Mouse (Mus musculus) myocyte (in vitro differentiated cells): ENCODE measurements around the gene Wdr25.

Source experiments
- E2F4 ChIP-seq: IDR thresholded peaks from one replicate; pipeline ENCODE4 v1.6.1; 2011; ENCODE audit warnings: mild to moderate bottlenecking, control low read depth, moderate library complexity; ENCODE audit not compliant: insufficient read depth
- MAX ChIP-seq: IDR thresholded peaks from one replicate; pipeline ENCODE4 v1.6.1; 2011; ENCODE audit warnings: low read depth, mild to moderate bottlenecking, control low read depth
- MYOD1 ChIP-seq, 3 experiments: IDR thresholded peaks; one replicate each; pipeline ENCODE4 v1.6.1; 2011; ENCODE audit warnings: control low read depth in 2 of 3, low read depth in 2 of 3, mild to moderate bottlenecking in 2 of 3, moderate library complexity in 1 of 3; ENCODE audit not compliant: insufficient read length in 2 of 3, control insufficient read depth in 1 of 3
- MYOG ChIP-seq, 3 experiments: IDR thresholded peaks; one replicate each; pipeline ENCODE4 v1.6.1; 2011; ENCODE audit warnings: control low read depth in 2 of 3, low read depth in 2 of 3, mild to moderate bottlenecking in 2 of 3; ENCODE audit not compliant: insufficient read length in 2 of 3, control insufficient read depth in 1 of 3, insufficient read depth in 1 of 3
- POLR2A ChIP-seq: IDR thresholded peaks from one replicate; pipeline ENCODE4 v1.6.1; 2011; ENCODE audit warnings: low read depth, mild to moderate bottlenecking, control low read depth, moderate library complexity; ENCODE audit not compliant: insufficient read length
- REST ChIP-seq: IDR thresholded peaks from one replicate; pipeline ENCODE4 v1.6.1; 2011; ENCODE audit warnings: mild to moderate bottlenecking, control low read depth, moderate library complexity; ENCODE audit not compliant: insufficient read depth, insufficient read length
- TCF3 ChIP-seq: IDR thresholded peaks from one replicate; pipeline ENCODE4 v1.6.1; 2011; ENCODE audit warnings: low read depth, control low read depth; ENCODE audit not compliant: insufficient read length
- USF1 ChIP-seq: IDR thresholded peaks from one replicate; pipeline ENCODE4 v1.6.1; 2011; ENCODE audit warnings: low read depth, mild to moderate bottlenecking, control low read depth, moderate library complexity

GRCm38 (mm10) chr12:109039311-109039710 lies 145.9 kb downstream of the Wdr25 start:
- no peak for TF ChIP-seq REST
- TF ChIP-seq TCF3, result no peak
- TF ChIP-seq MYOG (IDR thresholded peaks at IDR 0.05; ENCODE audit: control insufficient read depth in 1 of 3, insufficient read depth in 1 of 3, insufficient read length in 2 of 3, low read depth in 2 of 3), result no peak
- TF ChIP-seq POLR2A, result no peak
- no peak for TF ChIP-seq USF1
- TF ChIP-seq MAX, result no peak
- no peak for TF ChIP-seq E2F4
- no peak for TF ChIP-seq MYOD1 (IDR thresholded peaks at IDR 0.05; ENCODE audit: control insufficient read depth in 1 of 3, insufficient read length in 2 of 3, low read depth in 2 of 3)
